Mouse (Mus musculus): Measurements from ENCODE around the gene Gm8180. TPM values are rescaled to one million over a fixed set of nuclear protein-coding genes. Genes with fewer than 3 reads are reported as not detected.
"Not testable (repeated sequence)": the region's sequence is repeated elsewhere in the genome, so short reads cannot be mapped to it uniquely, and the experiment has no call there.

Gm8180 gene
- total RNA-seq (2022) = not detected

DNA sequence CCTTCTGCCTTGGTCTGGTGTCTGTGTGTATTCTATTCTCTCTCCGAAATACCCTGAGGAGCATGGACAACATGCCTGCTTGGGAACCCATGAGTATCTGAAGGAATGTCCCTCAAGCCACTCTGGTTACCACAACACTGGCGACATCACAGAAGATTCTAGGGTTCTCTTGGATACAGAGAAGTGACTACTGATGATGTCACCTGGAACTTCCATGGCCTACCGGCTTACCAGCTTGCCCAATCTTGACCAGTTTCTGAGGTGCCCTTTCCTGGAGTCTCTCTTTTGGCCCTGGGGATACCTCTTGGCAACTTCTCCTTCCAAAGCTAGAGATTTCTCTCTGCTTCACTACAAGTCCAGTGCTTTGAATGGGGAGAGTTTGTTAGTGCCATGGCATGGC is at the start of gene Gm8180:
Gene Gm8180, minus strand, starts transcription at position 101 of the 400 bp plus-strand sequence.
- DNase-seq = not testable (repeated sequence)

DNA sequence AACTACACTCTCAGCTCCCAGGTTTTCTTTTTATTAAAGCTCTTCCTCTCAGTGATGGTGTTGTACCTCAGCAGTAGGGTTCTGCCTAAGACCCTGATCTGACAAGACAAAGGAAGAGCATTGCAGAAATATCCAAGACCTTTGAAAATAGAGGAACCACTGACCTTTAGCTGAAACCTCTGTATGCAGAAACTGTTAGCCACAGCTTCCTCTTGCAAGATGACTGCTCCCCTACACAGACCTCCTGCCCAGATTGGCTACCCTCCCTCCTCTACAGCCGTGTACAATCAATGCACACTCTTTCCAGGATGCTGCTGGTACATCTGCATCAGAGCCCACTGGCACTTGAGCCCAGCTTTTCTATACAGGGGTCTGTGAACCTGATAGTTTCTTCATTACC is 45.8 kb upstream of the Gm8180 start:
- not testable (repeated sequence) for DNase-seq

DNA sequence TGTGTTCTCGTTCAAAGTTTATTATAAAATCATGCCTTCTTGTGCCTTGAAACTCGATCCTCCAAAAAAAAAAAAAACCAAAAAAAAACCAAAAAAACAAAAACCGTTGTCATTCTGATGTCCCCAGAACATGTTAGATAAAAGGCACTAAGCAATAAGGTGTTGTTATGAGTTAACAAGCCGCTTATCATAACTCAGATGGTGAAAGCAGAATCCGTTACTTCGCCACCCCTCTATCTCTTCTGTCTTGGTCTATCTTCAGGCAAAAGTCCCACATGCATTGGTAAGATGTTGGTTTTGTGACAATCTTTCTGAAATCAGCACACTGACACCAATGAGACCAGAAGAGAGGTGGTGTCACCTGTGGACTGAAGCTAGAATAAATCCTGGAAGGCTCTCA is 39.6 kb upstream of the Gm8180 start:
- DNase-seq = not testable (repeated sequence)

DNA sequence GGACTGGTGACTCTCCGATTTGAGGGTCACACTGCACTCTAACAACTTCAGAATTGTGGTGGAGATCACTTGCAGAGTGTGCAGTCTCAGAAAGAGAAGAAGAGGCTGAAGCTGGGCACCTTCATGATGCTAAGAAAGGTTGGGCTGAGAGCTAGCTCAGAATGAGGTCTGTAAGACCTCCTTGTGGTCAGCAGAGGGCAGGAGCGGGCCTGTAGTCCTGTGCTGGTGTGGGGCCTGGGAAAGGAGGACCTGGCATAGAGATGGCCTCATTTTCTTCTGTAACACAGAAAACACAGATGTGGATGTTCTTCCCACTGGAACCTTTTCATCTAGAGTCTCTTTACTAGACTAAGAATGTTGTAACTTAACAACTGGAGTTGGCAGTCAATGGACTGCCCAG is 37.3 kb upstream of the Gm8180 start:
- not testable (repeated sequence) for DNase-seq

DNA sequence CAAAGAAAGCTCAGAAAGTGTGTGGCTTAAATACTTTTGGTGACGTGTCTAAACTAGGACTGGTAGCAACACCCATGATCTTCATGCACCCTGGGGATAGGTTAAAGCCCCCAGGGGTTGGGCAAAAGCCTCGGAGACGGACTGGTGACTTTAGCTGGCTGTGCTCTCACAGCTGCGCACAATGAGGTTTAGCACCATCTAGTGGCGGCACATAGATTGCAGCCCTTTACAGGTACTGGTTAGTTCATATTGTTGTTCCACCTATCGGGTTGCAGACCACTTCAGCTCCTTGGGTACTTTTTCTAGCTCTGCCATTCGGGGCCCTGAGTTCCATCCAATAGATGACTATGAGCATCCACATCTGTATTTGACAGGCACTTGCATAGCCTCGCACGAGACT is 27.9 kb upstream of the Gm8180 start:
- not testable (repeated sequence) for DNase-seq

DNA sequence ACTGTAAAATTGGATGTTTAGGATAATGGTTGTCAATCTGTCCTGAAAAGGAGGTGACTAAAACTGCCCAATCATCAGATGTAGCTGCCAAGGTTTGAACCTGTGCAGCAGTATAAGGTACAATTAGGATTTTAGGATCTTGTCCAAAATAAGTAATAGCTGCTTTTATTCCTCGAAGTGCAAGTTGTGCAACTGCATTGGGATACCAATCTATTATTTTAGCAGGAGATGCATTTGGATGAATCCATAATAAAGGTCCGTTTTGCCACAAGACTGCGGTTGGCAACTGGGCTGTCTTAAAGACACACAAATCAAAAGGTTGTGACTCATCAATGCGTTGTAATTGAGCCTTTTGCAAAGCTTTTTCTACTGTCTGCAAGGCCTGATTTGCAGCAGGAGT is 23.6 kb upstream of the Gm8180 start:
- DNase-seq = not testable (repeated sequence)

DNA sequence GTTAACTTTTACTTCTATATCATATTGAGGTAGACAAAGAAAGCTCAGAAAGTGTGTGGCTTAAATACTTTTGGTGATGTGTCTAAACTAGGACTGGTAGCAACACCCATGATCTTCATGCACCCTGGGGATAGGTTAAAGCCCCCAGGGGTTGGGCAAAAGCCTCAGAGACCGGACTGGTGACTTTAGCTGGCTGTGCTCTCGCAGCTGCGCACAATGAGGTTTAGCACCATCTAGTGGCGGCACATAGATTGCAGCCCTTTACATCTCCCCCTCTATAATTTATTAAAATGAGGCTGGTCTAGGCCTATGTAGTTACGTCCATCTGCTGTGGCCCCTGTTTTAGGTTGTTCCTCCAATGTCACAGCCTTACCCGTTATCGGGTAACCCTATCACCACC is 19.9 kb upstream of the Gm8180 start:
- DNase-seq = not testable (repeated sequence)

DNA sequence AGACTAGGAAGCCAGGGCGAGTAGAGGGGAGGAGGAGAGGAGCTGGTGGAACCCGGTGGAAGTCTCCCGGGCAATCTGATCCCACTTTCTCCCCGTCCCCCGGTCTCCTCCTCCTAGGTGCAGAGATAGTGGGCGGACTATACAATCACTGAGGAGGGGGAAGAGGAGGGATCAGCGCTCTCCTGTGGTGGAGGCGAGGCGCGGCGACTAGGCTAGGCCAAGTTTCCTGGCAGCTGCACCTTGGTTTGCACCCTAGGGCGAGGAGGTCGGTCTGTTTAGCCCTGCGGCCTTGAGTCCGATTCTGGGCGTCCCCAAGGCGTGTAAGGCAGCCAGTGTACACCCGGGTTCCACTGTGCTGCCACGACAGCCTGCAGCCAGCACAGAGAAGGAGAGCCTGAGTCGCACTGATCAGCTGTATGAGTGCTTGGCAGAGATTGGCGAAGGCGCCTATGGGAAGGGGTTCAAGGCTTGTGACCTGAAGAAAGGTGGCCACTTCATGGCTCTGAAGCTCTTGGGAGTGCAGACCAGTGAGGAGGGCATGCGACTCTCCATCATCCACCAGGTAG is 12.4 kb upstream of the Gm8180 start:
- DNase-seq = not testable (repeated sequence)

DNA sequence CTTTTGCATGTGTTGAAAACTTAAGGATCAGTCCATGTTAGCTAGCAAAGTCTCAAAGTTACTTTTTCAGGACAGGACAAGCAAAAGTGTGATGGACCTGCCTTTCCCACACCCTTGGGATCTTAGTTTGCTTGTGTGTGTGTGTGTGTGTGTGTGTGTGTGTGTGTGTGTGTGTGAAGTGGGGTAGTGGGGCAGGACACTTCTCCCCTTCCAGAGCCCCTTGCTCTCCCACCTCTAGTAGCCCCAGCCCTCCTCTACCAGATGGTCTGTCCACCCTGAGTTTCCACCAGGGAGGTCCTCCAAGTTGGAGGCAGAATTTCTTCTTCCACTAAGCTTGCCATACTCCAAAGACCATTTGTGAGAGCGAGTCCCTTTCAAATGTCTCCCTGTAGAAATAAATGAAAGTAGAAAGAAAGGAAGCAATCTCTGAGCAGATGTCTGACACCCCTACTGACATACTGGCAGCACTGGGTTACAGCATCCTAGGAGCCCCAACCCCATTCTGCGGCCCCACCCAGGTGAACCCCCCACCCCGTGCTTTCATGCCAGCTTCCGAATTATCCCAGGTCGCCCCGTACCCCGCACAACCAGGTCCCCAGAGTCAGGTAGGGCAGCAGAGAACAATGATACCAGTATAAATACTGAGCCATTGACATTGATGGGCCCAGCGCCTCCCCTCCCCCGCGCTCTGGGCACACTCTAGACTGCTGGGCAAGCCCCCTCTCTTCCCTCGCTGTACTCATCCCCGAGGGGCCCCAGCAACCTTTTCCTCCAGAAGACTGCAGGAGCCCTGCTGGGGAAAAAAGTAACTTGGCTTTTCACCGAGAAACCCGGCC is 11.7 kb upstream of the Gm8180 start:
- DNase-seq = no peak

DNA sequence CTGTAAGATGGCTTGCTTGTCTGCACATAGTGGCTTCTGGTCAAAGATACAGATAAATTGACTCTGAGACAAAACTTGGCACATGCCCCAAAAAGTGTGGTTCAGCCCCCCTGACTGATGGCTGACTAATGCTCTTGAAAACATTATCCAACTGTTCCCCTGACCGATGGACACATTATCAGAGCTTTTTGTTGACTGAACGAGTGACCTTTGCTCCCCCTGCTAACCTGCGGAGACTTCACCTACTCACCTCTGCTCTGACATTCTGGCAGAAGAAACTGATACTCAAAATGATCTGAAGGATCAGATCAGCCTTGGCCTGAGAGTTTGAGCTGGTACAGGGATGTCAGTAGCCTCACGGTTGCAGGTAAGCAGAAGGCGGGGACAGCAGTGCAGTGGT is 9.3 kb upstream of the Gm8180 start:
- not testable (repeated sequence) for DNase-seq

DNA sequence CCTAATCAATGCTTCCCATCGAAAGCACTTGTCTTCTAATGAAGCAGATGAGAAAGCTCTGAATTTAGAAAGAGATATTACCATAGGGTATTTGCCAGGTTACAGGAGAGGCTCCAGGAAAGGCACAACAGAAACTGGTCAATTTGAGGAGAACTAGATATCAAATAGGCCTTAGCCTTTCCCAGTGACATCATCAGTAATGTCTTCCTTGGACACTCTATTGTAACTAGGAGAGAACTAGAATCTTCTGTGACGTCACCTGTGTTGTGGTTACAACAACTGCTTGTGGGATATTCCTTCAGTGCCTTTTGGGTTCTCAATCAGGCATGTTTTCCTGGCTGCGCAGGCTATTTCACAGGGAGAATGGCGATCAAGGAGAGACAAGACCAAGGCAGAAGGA is 37.0 kb downstream of the Gm8180 start, which contains the start of gene Gm6526:
Gene Gm6526, plus strand, starts transcription at position 301 of the 400 bp plus-strand sequence.
- not testable (repeated sequence) for DNase-seq

Other genes starting within 250 kb of the Gm8180 start
- gene Gm5799, start 241.2 kb downstream of the Gm8180 start, total RNA-seq (2022) = not detected
- gene Gm17654, start 205.6 kb downstream of the Gm8180 start, total RNA-seq (2022) = not detected
- gene Gm10375, start 176.7 kb downstream of the Gm8180 start, total RNA-seq (2022) = not detected
- not detected for gene Gm8165, start 107.5 kb downstream of the Gm8180 start, total RNA-seq (2022)
- gene Gm7324, start 86.9 kb downstream of the Gm8180 start, total RNA-seq (2022) = 1 to 10 TPM in 2 of 4 experiments, under 1 TPM in 2; 0.31 to 3.0 (median 1.1) TPM
- not detected for gene Gm16506, start 57.3 kb downstream of the Gm8180 start, total RNA-seq (2022)
- not detected for gene Gm6526, start 36.9 kb downstream of the Gm8180 start, total RNA-seq (2022)
- not detected for gene Ear1, start 90.8 kb upstream of the Gm8180 start, total RNA-seq (2022)
- gene Ear10, start 138.8 kb upstream of the Gm8180 start, total RNA-seq (2022) = not detected
- 1 to 10 TPM in 3 of 4 experiments, under 1 TPM in 1; 0.92 to 4.9 (median 2.6) TPM for gene Gm8113, start 140.6 kb upstream of the Gm8180 start, total RNA-seq (2022)
- gene Ang5, start 172.3 kb upstream of the Gm8180 start, total RNA-seq (2022) = not detected
- not detected for gene Ang6, start 217.5 kb upstream of the Gm8180 start, total RNA-seq (2022)

Measured in adrenal gland, adult 8-10 months (tissue).